Mouse (Mus musculus): ENCODE measurements at regions not wholly inside any gene's neighbourhood (a gene's known extent, or its start where the extent isn't known, plus 50 kb on each side); places are given as distances from the start of the nearest gene placed in this dataset.

- DNase-seq (ENCODE audit: low spot score in 2 of 2), result no peak
Measured at GRCm38 (mm10) chr19:57541693-57542314, 69.0 kb upstream of the Atrnl1 start.

DNA sequence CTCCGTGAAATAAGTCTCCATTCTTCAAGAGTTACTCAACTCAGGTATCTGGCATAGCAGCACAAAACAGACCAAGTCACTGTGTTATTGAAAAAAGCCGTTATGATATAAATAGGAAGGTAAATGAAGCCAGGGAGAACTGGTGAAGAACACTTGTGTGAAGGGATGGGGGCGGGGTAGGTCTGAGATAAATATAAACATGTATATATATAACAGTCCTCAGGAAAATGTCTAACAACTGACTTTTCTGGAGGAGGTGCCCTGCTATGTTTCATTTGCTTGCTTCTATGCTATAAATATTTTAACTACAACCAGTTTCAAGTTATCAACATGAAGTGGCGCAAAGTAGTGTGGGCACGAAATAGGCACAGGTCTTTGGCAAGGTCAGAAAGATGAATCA is 68.3 kb upstream of the Atrnl1 start:
- DNase-seq (ENCODE audit: low spot score in 2 of 2), result no peak

- peak; percentile 38 to 53 for DNase-seq (ENCODE audit: low spot score in 2 of 2)
Measured at GRCm38 (mm10) chr19:57543681-57544214, 67.1 kb upstream of the Atrnl1 start.

GRCm38 (mm10) chr19:57544229-57544879 is 66.5 kb upstream of the Atrnl1 start:
- DNase-seq (ENCODE audit: low spot score in 2 of 2), result no peak

- no peak for DNase-seq (ENCODE audit: low spot score in 2 of 2)
Measured at GRCm38 (mm10) chr19:57545071-57545470, 65.8 kb upstream of the Atrnl1 start.

GRCm38 (mm10) chr19:57546039-57546438 is 64.8 kb upstream of the Atrnl1 start:
- DNase-seq (ENCODE audit: low spot score in 2 of 2), result no peak

- no peak for DNase-seq (ENCODE audit: low spot score in 2 of 2)
Measured at GRCm38 (mm10) chr19:57546519-57546918, 64.3 kb upstream of the Atrnl1 start.

DNA sequence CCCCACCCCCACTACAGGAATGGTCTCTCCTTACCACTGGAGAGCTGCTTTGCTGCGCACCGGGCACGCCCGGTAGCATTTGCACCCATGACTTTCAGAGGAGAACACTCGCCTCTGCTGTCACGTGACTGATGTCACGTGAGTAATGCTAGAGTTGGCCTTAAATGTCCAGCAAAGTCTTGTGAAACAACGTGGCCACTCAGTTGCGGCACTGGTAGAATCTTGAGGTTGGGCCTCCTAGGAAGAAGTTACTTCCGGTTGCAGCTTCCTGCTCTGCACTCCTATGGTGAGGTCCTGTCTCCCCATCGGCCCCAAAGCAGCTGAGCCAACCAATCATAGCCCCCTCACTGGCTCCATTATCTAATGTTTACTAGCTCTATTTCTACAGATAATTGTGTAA is 62.7 kb upstream of the Atrnl1 start:
- DNase-seq (ENCODE audit: low spot score in 2 of 2), result no peak

DNA sequence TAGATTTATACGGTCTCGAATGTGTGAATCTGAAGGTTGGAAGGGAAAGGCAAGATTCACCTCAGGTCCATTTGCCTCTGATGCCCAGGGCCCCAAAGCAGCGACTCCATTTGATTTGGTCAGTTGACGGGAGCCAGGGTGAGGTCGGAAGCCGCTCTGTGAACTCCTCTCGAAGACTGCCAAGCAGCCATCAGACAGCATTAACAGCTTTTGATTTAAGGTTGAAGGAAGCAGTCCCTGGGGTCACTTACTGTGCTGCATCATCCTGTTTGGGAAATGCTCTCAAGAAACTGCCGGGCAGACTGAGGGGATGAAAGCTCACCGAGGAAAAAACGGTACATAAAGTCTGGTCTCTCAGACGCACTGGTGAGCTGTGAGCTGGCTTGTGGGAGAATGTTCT is 62.2 kb upstream of the Atrnl1 start:
- DNase-seq (ENCODE audit: low spot score in 2 of 2), result no peak

DNA sequence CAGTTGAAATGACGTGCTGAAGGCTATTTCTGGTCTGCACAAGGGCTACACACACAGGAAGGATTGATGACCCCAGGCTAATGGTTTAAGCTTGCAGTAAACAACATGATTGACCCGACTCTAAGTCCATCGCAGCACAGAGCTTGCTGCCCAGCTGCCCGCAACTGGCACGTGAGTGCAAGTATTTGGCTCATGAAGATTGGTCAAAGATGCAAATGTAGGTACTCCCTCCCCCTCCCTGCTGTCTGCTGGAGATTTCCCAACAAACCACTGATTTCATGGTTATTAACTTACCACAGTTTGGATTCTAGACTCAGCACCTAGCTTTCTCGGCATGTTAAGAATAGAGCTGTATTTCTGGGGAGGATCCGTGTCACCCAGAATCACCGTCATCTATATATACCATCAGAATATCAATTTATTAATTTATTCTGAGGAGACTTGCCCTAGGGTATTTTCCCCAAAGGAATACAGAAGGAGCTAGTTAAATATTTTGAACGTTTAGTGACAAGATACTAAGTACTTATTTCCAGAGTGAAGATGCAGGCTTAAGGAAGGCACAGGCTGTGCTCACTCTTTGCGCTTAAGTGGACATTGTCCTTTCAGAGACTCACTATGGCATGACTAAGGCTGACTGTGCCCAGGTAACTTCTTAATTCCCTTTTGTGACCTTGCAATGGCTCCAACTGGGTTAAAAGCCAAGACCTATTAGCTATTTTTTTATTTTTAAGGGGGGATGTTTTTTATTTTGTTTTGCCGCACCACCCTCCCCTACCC is 57.7 kb upstream of the Atrnl1 start:
- no peak for DNase-seq (ENCODE audit: low spot score in 2 of 2)

- no peak for DNase-seq (ENCODE audit: low spot score in 2 of 2)
Measured at GRCm38 (mm10) chr19:57554086-57554485, 56.7 kb upstream of the Atrnl1 start.

- no peak for DNase-seq (ENCODE audit: low spot score in 2 of 2)
Measured at GRCm38 (mm10) chr19:57555313-57555712, 55.5 kb upstream of the Atrnl1 start.

- DNase-seq (ENCODE audit: low spot score in 2 of 2), result no peak
Measured at GRCm38 (mm10) chr19:57558420-57558967, 52.3 kb upstream of the Atrnl1 start.

DNA sequence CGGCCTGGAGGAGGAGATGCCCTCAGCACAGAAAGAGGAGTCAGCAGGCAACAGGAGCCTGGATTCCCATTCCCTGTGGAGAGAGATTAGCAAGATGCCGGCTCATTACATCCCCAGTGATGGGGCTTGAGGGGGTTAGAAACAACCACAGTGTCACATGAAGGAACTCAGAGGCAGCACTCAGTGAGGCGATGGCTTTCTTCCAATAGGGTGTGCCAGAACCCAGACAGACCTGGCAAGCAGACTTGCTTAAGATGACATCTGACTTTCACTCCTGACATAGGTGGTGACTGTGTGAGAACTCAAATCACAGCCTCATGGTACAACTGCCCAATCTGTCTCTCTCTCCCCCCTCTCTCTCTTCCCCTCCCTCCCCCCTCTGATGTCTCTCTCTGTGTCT is 50.1 kb upstream of the Atrnl1 start:
- DNase-seq (ENCODE audit: low spot score in 2 of 2), result no peak

Measured in layer of hippocampus, postnatal 14 days (tissue).